Mouse (Mus musculus) heart, embryonic 11.5 days (tissue): ENCODE measurements around the gene Olfr424. TPM values are rescaled to one million over a fixed set of nuclear protein-coding genes. Genes with fewer than 3 reads are reported as not detected.
A peak's percentile ranks its signal among the peaks of the same experiment; 100 is the strongest.

Experiments used
- ATAC-seq: fragments of 200-750 bp; cut with Nextera tagmentation; replicated peaks from 2 replicates; pipeline ENCODE4 v1.8.0; 2017; ENCODE audit warnings: moderate library complexity; ENCODE audit not compliant: insufficient number of reproducible peaks, low FRiP score, low TSS enrichment
- H3K27ac ChIP-seq: fragments of 300-500 bp; sonication (generic); 2 replicates; pipeline ENCODE4 v1.5.1; 2014; ENCODE audit warnings: mild to moderate bottlenecking, low read depth, low read length
- H3K27me3 ChIP-seq: fragments of 300-500 bp; sonication (generic); 2 replicates; pipeline ENCODE4 v1.6.1; 2014; ENCODE audit warnings: mild to moderate bottlenecking, low read length, mixed read lengths; ENCODE audit not compliant: control insufficient read depth, insufficient read depth
- H3K36me3 ChIP-seq: fragments of 300-500 bp; sonication (generic); 2 replicates; pipeline ENCODE4 v1.6.1; 2014; ENCODE audit warnings: mild to moderate bottlenecking, low read length, moderate library complexity, mixed read lengths; ENCODE audit not compliant: control insufficient read depth, insufficient read depth
- H3K4me1 ChIP-seq: fragments of 300-500 bp; sonication (generic); 2 replicates; pipeline ENCODE4 v1.6.1; 2014; ENCODE audit warnings: low read length; ENCODE audit not compliant: control insufficient read depth, insufficient read depth
- H3K4me2 ChIP-seq: fragments of 300-500 bp; sonication (generic); 2 replicates; pipeline ENCODE4 v1.6.1; 2014; ENCODE audit warnings: mild to moderate bottlenecking, moderate library complexity
- H3K4me3 ChIP-seq: fragments of 300-500 bp; sonication (generic); 2 replicates; pipeline ENCODE4 v1.5.1; 2014; ENCODE audit warnings: low read depth, low read length
- H3K9ac ChIP-seq: fragments of 300-500 bp; sonication (generic); 2 replicates; pipeline ENCODE4 v1.6.1; 2014; ENCODE audit warnings: mild to moderate bottlenecking, low read depth, low read length, moderate library complexity
- H3K9me3 ChIP-seq: fragments of 300-500 bp; sonication (generic); replicated peaks from 2 replicates; pipeline ENCODE4 v1.6.1; 2016; ENCODE audit warnings: low read length; ENCODE audit not compliant: control insufficient read depth
- WGBS: fragments of 180-500 bp; shearing (Covaris S2); extraction: QIAGEN DNeasy Blood & Tissue Kit; methylation state at CpG from one replicate; pipeline ENCODE4 v1.1.7; 2014; ENCODE audit not compliant: insufficient replicate concordance; 5-methylcytosine and 5-hydroxymethylcytosine counted together
- polyA plus RNA-seq: library from polyadenylated mRNA; unstranded; fragments of >200 nt; fragmentation: Nextera tagmentation; extraction: Ambion mirVana; gene quantifications from 2 replicates; pipeline ENCODE4 v1.2.1, GENCODE M21; 2014

The Olfr424 gene
- polyA plus RNA-seq, 1 experiment from 2014 or later = not detected

- Histone ChIP-seq H3K27ac (no peak within 1 kb of the TSS), H3K9me3 (no peaks in the 10 kb centered on the region), H3K9ac (no peak within 1 kb of the TSS), H3K36me3 (no peaks in the 10 kb centered on the region), H3K4me3 (no peak within 1 kb of the TSS), H3K4me1 (no peaks in the 10 kb centered on the region), H3K4me2 (no peak within 1 kb of the TSS), H3K27me3 (no peaks in the 10 kb centered on the region)
- 76% methylated on average over 1 of the region's 1 CpGs for WGBS
- ATAC-seq = no peak
These were observed 24.0 kb downstream of the Olfr424 start, which contains the start of gene Olfr420 for GRCm38 (mm10) chr1:174155333-174155732. Olfr420 (plus strand) TSS chr1:174155633.

DNA sequence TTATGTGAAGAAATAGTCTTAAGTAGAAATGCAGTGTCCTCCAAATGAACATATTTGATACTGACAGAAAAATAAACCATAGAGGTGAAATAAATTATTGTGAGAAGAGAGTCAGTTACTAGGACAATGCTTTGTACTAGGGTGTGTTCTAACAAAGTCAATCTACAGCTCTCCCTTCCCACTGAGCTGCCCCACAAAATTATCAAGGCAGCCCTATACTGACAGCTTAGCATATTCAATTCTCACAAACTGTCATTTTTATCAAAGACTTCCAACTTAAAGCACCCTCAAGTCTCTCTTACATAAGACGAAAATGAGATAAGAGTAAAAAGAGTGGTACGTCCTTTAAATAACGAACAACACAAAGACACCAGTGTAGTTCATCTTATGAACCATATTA lies 26.3 kb downstream of the Olfr424 start:
- Histone ChIP-seq H3K9ac (no peak overlapping the region), H3K27ac (no peak overlapping the region), H3K4me2 (no peak overlapping the region), H3K4me3 (no peak overlapping the region), H3K36me3 (no peaks in the 10 kb centered on the region), H3K9me3 (no peaks in the 10 kb centered on the region), H3K4me1 (no peaks in the 10 kb centered on the region), H3K27me3 (no peaks in the 10 kb centered on the region)
- ATAC-seq = no peak
- 72% methylated on average over 3 of the region's 3 CpGs for WGBS

GRCm38 (mm10) chr1:174158512-174158911 lies 27.2 kb downstream of the Olfr424 start:
- Histone ChIP-seq H3K36me3 (no peaks in the 10 kb centered on the region), H3K27me3 (no peaks in the 10 kb centered on the region), H3K4me2 (no peak overlapping the region), H3K9ac (no peak overlapping the region), H3K27ac (no peak overlapping the region), H3K9me3 (no peaks in the 10 kb centered on the region), H3K4me1 (no peaks in the 10 kb centered on the region), H3K4me3 (no peak overlapping the region)
- WGBS = 68% methylated on average over 1 of the region's 1 CpGs
- no peak for ATAC-seq

DNA sequence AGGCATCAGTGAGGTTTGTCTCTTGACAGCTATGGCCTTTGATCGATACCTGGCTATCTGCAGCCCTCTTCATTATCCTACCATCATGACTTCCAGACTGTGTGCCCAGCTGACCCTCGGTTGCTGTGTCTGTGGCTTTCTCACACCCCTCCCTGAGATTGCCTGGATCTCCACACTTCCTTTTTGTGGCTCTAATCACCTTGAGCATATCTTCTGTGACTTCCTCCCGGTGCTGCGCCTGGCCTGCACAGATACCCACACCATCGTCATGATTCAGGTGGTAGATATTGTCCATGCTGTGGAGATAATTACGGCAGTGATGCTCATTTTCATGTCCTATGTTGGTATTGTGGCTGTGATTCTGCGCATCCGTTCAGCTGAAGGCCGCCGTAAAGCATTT lies 27.8 kb downstream of the Olfr424 start:
- Histone ChIP-seq H3K9me3 (no peaks in the 10 kb centered on the region), H3K4me2 (no peak overlapping the region), H3K4me3 (no peak overlapping the region), H3K9ac (no peak overlapping the region), H3K4me1 (no peaks in the 10 kb centered on the region), H3K27ac (no peak overlapping the region), H3K36me3 (no peaks in the 10 kb centered on the region), H3K27me3 (no peaks in the 10 kb centered on the region)
- 82% methylated on average over 10 of the region's 10 CpGs for WGBS
- ATAC-seq = no peak

DNA sequence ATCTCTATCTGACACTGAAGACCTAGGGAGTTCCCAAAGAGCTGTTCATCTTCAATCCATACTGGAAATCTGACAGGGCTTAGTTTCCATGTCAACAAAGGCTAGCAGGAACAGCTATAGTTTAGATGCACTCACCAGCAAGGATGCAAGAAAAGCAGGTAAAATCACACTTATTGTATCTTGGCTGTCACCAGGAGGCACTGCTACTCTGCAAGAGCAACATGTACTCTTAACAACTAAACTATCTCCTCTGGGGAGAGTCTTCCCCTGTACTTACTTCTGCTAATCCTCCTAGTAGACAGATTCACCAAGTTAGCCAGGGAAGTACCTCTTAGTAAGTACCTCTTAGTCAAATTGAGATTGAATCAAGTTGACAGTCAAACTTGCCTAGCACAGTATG lies 37.7 kb downstream of the Olfr424 start:
- H3K9ac ChIP-seq = no peak overlapping the region
- no peak overlapping the region for H3K4me3 ChIP-seq
- no peaks in the 10 kb centered on the region for H3K27me3 ChIP-seq
- no peak overlapping the region for H3K27ac ChIP-seq
- H3K36me3 ChIP-seq = no peaks in the 10 kb centered on the region
- H3K4me1 ChIP-seq = no peaks in the 10 kb centered on the region
- ATAC-seq = no peak
- no peak overlapping the region for H3K4me2 ChIP-seq
- no peaks in the 10 kb centered on the region for H3K9me3 ChIP-seq

GRCm38 (mm10) chr1:174170706-174171501 lies 39.6 kb downstream of the Olfr424 start:
- no peak overlapping the region for H3K4me3 ChIP-seq
- peak overlapping the region; percentile 70 for H3K27ac ChIP-seq
- H3K4me1 ChIP-seq = no peaks in the 10 kb centered on the region
- H3K36me3 ChIP-seq = no peaks in the 10 kb centered on the region
- H3K4me2 ChIP-seq = peak overlapping the region; percentile 25; the same call in 1 of the 2 replicates
- 77% methylated on average over 5 of the region's 5 CpGs for WGBS
- H3K9ac ChIP-seq = no peak overlapping the region
- ATAC-seq = no peak
- H3K27me3 ChIP-seq = no peaks in the 10 kb centered on the region
- H3K9me3 ChIP-seq = no peaks in the 10 kb centered on the region

GRCm38 (mm10) chr1:174171537-174171936 lies 40.2 kb downstream of the Olfr424 start:
- peak; percentile 93 for ATAC-seq
- peak overlapping the region; percentile 43; the same call in 1 of the 2 replicates for H3K4me2 ChIP-seq
- H3K9ac ChIP-seq = no peak overlapping the region
- no peaks in the 10 kb centered on the region for H3K36me3 ChIP-seq
- peak overlapping the region; percentile 10; the same call in 1 of the 2 replicates for H3K4me3 ChIP-seq
- peak overlapping the region; percentile 84; the same call in 1 of the 2 replicates for H3K27ac ChIP-seq
- no peaks in the 10 kb centered on the region for H3K9me3 ChIP-seq
- no peaks in the 10 kb centered on the region for H3K27me3 ChIP-seq
- 25% methylated on average over 2 of the region's 2 CpGs for WGBS
- H3K4me1 ChIP-seq = no peaks in the 10 kb centered on the region

GRCm38 (mm10) chr1:174172605-174173004 lies 41.3 kb downstream of the Olfr424 start, which contains the start of gene Spta1:
Spta1 (plus strand) TSS chr1:174172776.
- WGBS = 17% methylated on average over 3 of the region's 3 CpGs
- peak within 1 kb of the TSS; percentile 43 for H3K4me2 ChIP-seq

More at GRCm38 (mm10) chr1:174172605-174173004, 41.3 kb downstream of the Olfr424 start, which contains the start of gene Spta1:
- H3K4me1 ChIP-seq = no peaks in the 10 kb centered on the region
- H3K9ac ChIP-seq = 0 out of 2 replicates have a peak within 1 kb of the TSS, but pooled peaks have one; percentile 43
- H3K9me3 ChIP-seq = no peaks in the 10 kb centered on the region
- peak within 1 kb of the TSS; percentile 36 for H3K4me3 ChIP-seq
- no peaks in the 10 kb centered on the region for H3K27me3 ChIP-seq
- H3K27ac ChIP-seq = peak within 1 kb of the TSS; percentile 84
- peak; percentile 83 for ATAC-seq
- no peaks in the 10 kb centered on the region for H3K36me3 ChIP-seq
